Mouse (Mus musculus) neural tube, embryonic 14.5 days (tissue): ENCODE data around the gene Pdxk. TPM values are rescaled to one million over a fixed set of nuclear protein-coding genes. Genes with fewer than 3 reads are reported as not detected.

Source experiments
- ATAC-seq: fragments of 200-750 bp; cut with Nextera tagmentation; 2 replicates; pipeline ENCODE4 v1.8.0; 2017; ENCODE audit warnings: low read depth, mild to moderate bottlenecking, moderate TSS enrichment, moderate library complexity
- H3K27ac ChIP-seq: fragments of 300-500 bp; sonication (generic); 2 replicates; pipeline ENCODE4 v1.5.1; 2014; ENCODE audit warnings: low read depth, mild to moderate bottlenecking, control low read depth, low read length, moderate library complexity, mixed read lengths
- H3K27me3 ChIP-seq: fragments of 300-500 bp; sonication (generic); 2 replicates; pipeline ENCODE4 v1.6.1; 2014; ENCODE audit warnings: low read length; ENCODE audit not compliant: control insufficient read depth, insufficient read depth
- H3K36me3 ChIP-seq: fragments of 300-500 bp; sonication (generic); 2 replicates; pipeline ENCODE4 v1.6.1; 2014; ENCODE audit warnings: low read length, mixed read lengths; ENCODE audit not compliant: control insufficient read depth, insufficient read depth
- H3K4me1 ChIP-seq: fragments of 300-500 bp; sonication (generic); 2 replicates; pipeline ENCODE4 v1.6.1; 2014; ENCODE audit warnings: low read length; ENCODE audit not compliant: control insufficient read depth, insufficient read depth
- H3K4me2 ChIP-seq: fragments of 300-500 bp; sonication (generic); 2 replicates; pipeline ENCODE4 v1.6.1; 2014; ENCODE audit warnings: mild to moderate bottlenecking, low read depth, low read length, control low read depth
- H3K4me3 ChIP-seq: fragments of 300-500 bp; sonication (generic); 2 replicates; pipeline ENCODE4 v1.5.1; 2014; ENCODE audit warnings: low read depth, low read length, control low read depth, mixed read lengths
- H3K9ac ChIP-seq: fragments of 300-500 bp; sonication (generic); replicated peaks from 2 replicates; pipeline ENCODE4 v1.6.1; 2014; ENCODE audit warnings: low read depth, mild to moderate bottlenecking, control low read depth, low read length, mixed read lengths
- H3K9me3 ChIP-seq: fragments of 300-500 bp; sonication (generic); 2 replicates; pipeline ENCODE4 v1.6.1; 2016; ENCODE audit warnings: low read length; ENCODE audit not compliant: control insufficient read depth
- WGBS: fragments of 180-500 bp; shearing (Covaris S2); extraction: QIAGEN DNeasy Blood & Tissue Kit; methylation state at CpG from one replicate; pipeline ENCODE4 v1.1.7; 2014; 5-methylcytosine and 5-hydroxymethylcytosine counted together
- polyA plus RNA-seq: library from polyadenylated mRNA; unstranded; fragments of >200 nt; fragmentation: Nextera tagmentation; extraction: Ambion mirVana; gene quantifications from 2 replicates; pipeline ENCODE4 v1.2.1, GENCODE M21; 2014

The Pdxk gene
- polyA plus RNA-seq, 1 experiment from 2014 or later, result 36.1 TPM

DNA sequence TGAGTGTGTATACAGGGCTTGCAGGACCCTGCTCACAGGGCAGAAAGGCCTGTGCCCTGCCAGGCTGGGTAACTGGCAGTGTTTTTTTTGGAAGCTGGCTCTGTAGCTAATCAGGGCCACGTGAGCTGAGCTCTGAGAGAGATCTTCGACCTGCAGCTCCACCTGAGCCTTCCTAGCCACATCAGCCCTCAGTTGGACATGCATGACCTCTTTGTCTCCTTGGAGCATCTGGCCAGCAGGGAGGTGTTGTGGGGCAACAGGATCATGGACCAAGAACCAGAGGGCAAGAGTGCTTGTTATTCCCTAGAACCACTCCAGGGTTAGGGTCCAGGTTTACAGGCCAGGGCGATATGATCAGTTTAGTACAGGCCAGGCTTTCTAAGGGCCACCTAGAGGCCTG, 17.4 kb downstream of the Pdxk start:
- Histone ChIP-seq H3K36me3 (peaks cover 16% of the 10 kb centered on the region), H3K27me3 (no peaks in the 10 kb centered on the region), H3K9me3 (no peaks in the 10 kb centered on the region), H3K4me3 (no peak overlapping the region), H3K4me1 (0 out of 2 replicates have a peak, but pooled peaks cover 3% of the 10 kb centered on the region), H3K9ac (no peak overlapping the region), H3K4me2 (no peak overlapping the region), H3K27ac (no peak overlapping the region)
- WGBS, result 85% methylated on average over 3 of the region's 3 CpGs
- ATAC-seq, result no peak

GRCm38 (mm10) chr10:78446195-78446594, 18.6 kb downstream of the Pdxk start:
- peaks cover 16% of the 10 kb centered on the region for H3K36me3 ChIP-seq
- no peak overlapping the region for H3K4me3 ChIP-seq
- ATAC-seq, result no peak
- H3K9me3 ChIP-seq, result no peaks in the 10 kb centered on the region
- 95% methylated on average over 3 of the region's 3 CpGs for WGBS
- no peak overlapping the region for H3K9ac ChIP-seq
- no peak overlapping the region for H3K27ac ChIP-seq
- no peak overlapping the region for H3K4me2 ChIP-seq
- H3K4me1 ChIP-seq, result no peaks in the 10 kb centered on the region
- no peaks in the 10 kb centered on the region for H3K27me3 ChIP-seq

DNA sequence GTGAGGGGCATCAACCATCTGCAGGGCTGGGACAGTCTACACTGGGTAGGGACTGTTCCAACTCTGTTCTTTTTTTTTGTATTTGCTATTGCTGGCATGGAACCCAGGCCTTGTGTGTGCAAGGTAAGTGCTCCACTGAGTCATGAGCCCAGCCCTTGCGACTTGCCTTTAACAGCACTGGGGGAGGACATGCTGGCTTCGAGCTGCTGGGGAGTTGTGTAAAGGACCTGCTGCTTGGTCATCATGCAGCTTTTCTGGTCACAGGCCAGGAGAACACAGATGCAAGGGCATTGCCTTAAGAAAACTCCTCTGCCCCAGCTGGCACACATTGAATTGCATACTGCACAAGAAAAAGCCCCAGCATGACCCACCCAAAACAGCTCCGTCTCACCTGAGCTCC, 22.5 kb downstream of the Pdxk start:
- H3K4me2 ChIP-seq, result no peak overlapping the region
- H3K9ac ChIP-seq, result no peak overlapping the region
- H3K4me1 ChIP-seq, result no peaks in the 10 kb centered on the region
- no peaks in the 10 kb centered on the region for H3K9me3 ChIP-seq
- no peak overlapping the region for H3K27ac ChIP-seq
- no peak overlapping the region for H3K4me3 ChIP-seq
- WGBS, result 94% methylated on average over 3 of the region's 3 CpGs
- H3K27me3 ChIP-seq, result no peaks in the 10 kb centered on the region
- no peak for ATAC-seq
- H3K36me3 ChIP-seq, result peaks cover 13% of the 10 kb centered on the region

GRCm38 (mm10) chr10:78441606-78442005, 23.2 kb downstream of the Pdxk start:
- no peak for ATAC-seq
- Histone ChIP-seq H3K27ac (no peak overlapping the region), H3K27me3 (no peaks in the 10 kb centered on the region), H3K4me1 (no peaks in the 10 kb centered on the region), H3K36me3 (peaks cover 7% of the 10 kb centered on the region), H3K4me3 (no peak overlapping the region), H3K9me3 (no peaks in the 10 kb centered on the region), H3K9ac (no peak overlapping the region), H3K4me2 (no peak overlapping the region)
- 79% methylated on average over 5 of the region's 5 CpGs for WGBS

DNA sequence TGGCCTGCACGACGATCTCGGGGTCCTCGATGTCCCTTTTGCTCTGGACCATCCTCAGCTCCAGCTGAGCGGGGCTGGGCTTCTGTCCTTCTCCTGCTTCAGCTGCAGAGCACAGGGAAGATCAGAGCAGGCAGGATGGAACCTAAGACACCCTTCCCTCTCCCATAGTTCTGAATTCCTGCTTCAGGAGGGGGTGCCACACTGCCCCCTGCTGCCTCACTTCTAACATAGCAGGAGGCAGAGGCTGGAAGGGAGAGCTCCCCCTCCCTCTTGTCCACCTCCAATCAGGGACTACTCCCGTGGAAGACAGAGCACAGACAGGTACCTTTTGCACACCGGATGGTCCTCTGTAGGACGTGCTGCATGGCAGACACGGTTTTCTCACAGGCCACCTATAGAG, 24.0 kb downstream of the Pdxk start:
- ATAC-seq, result no peak
- Histone ChIP-seq H3K9ac (no peak overlapping the region), H3K27ac (no peak overlapping the region), H3K4me1 (no peaks in the 10 kb centered on the region), H3K4me3 (no peak overlapping the region), H3K4me2 (no peak overlapping the region), H3K36me3 (peaks cover 3% of the 10 kb centered on the region; the same call in 1 of the 2 replicates), H3K9me3 (no peaks in the 10 kb centered on the region), H3K27me3 (no peaks in the 10 kb centered on the region)
- 79% methylated on average over 9 of the region's 9 CpGs for WGBS

- H3K27ac ChIP-seq, result no peak overlapping the region
- WGBS, result 87% methylated on average over 7 of the region's 7 CpGs
- no peaks in the 10 kb centered on the region for H3K4me1 ChIP-seq
- H3K36me3 ChIP-seq, result peaks cover 3% of the 10 kb centered on the region; the same call in 1 of the 2 replicates
- no peak overlapping the region for H3K4me2 ChIP-seq
- no peak for ATAC-seq
- no peaks in the 10 kb centered on the region for H3K27me3 ChIP-seq
- no peak overlapping the region for H3K9ac ChIP-seq
- no peaks in the 10 kb centered on the region for H3K9me3 ChIP-seq
- H3K4me3 ChIP-seq, result no peak overlapping the region
Observed at GRCm38 (mm10) chr10:78439990-78440389, 24.8 kb downstream of the Pdxk start.

GRCm38 (mm10) chr10:78439550-78439949, 25.2 kb downstream of the Pdxk start:
- H3K4me3 ChIP-seq, result no peak overlapping the region
- no peak overlapping the region for H3K4me2 ChIP-seq
- no peak for ATAC-seq
- H3K27ac ChIP-seq, result no peak overlapping the region
- H3K27me3 ChIP-seq, result no peaks in the 10 kb centered on the region
- H3K9me3 ChIP-seq, result no peaks in the 10 kb centered on the region
- H3K36me3 ChIP-seq, result peaks cover 3% of the 10 kb centered on the region; the same call in 1 of the 2 replicates
- H3K9ac ChIP-seq, result no peak overlapping the region
- WGBS, result 81% methylated on average over 5 of the region's 5 CpGs
- no peaks in the 10 kb centered on the region for H3K4me1 ChIP-seq

GRCm38 (mm10) chr10:78438094-78438493, 26.7 kb downstream of the Pdxk start:
- H3K27ac ChIP-seq, result no peak overlapping the region
- no peak overlapping the region for H3K9ac ChIP-seq
- H3K27me3 ChIP-seq, result no peaks in the 10 kb centered on the region
- H3K4me2 ChIP-seq, result no peak overlapping the region
- H3K4me3 ChIP-seq, result no peak overlapping the region
- 15% methylated on average over 5 of the region's 5 CpGs for WGBS
- peak; percentile 43; the same call in 1 of the 2 replicates for ATAC-seq
- no peaks in the 10 kb centered on the region for H3K9me3 ChIP-seq
- H3K4me1 ChIP-seq, result no peaks in the 10 kb centered on the region
- peaks cover 3% of the 10 kb centered on the region; the same call in 1 of the 2 replicates for H3K36me3 ChIP-seq

- Histone ChIP-seq H3K4me3 (no peak overlapping the region), H3K9ac (no peak overlapping the region), H3K9me3 (no peaks in the 10 kb centered on the region), H3K4me1 (no peaks in the 10 kb centered on the region), H3K36me3 (0 out of 2 replicates have a peak, but pooled peaks cover under 1% of the 10 kb centered on the region), H3K27me3 (no peaks in the 10 kb centered on the region), H3K4me2 (no peak overlapping the region), H3K27ac (no peak overlapping the region)
- no peak for ATAC-seq
- 73% methylated on average over 3 of the region's 3 CpGs for WGBS
Observed at GRCm38 (mm10) chr10:78432853-78433252, 31.9 kb downstream of the Pdxk start.
